Mouse (Mus musculus) frontal cortex, postnatal 14 days (tissue): Measurements from ENCODE around the gene Gm21244.
"Not testable (repeated sequence)": the region's sequence is repeated elsewhere in the genome, so short reads cannot be mapped to it uniquely, and the experiment has no call there.

Source experiments
- DNase-seq, 2 experiments: peaks; one replicate each; pipeline ENCODE4 v3.0.0; 2022; ENCODE audit warnings: low spot score in 2 of 2

Gene Gm21244

DNA sequence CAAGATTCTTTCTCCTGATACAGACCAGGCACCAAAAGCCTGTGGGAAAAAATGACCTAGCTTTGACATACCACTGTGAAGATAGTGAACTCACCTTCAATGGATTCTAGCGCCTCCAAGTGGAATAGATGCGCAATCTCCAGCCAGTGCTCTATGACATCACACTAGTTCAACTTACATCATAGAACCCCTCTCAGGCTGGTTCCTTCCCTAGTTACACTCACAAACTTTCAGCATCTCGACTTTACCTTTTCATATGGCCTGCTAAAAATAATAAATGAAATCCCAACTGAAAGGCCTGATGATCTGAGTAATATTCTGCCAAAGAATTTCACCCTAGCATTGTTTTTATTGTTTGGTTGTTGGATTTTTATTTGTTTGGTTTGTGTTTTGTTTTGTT is at the start of gene Gm21244:
Gene Gm21244, minus strand, starts transcription at position 101 of the 400 bp plus-strand sequence.
- not testable (repeated sequence) for DNase-seq
